Mouse (Mus musculus): ENCODE measurements around the gene Pitpnm2.

The Pitpnm2 gene

GRCm38 (mm10) chr5:124122357-124122756 is 127.2 kb downstream of the Pitpnm2 start:
- H3K9me3 ChIP-seq (ENCODE audit: low read length): no peaks in the 10 kb centered on the region
- no peak overlapping the region for H3K4me3 ChIP-seq (replicated peaks; ENCODE audit: low read length)
- H3K27me3 ChIP-seq (ENCODE audit: insufficient read depth, low read length): no peaks in the 10 kb centered on the region
- peaks cover 26% of the 10 kb centered on the region for H3K36me3 ChIP-seq (ENCODE audit: insufficient read depth, low read length)
- no peak for TF ChIP-seq POU5F1 (IDR thresholded peaks at IDR 0.05; ENCODE audit: borderline replicate concordance, low read length)
- TF ChIP-seq NANOG (IDR thresholded peaks at IDR 0.05; ENCODE audit: borderline replicate concordance, low read length): no peak
- no peak for TF ChIP-seq CTCF (conservative IDR thresholded peaks at IDR 0.05; ENCODE audit: low read length)
- peaks cover 69% of the 10 kb centered on the region for H3K4me1 ChIP-seq (replicated peaks; ENCODE audit: low read depth, low read length)

DNA sequence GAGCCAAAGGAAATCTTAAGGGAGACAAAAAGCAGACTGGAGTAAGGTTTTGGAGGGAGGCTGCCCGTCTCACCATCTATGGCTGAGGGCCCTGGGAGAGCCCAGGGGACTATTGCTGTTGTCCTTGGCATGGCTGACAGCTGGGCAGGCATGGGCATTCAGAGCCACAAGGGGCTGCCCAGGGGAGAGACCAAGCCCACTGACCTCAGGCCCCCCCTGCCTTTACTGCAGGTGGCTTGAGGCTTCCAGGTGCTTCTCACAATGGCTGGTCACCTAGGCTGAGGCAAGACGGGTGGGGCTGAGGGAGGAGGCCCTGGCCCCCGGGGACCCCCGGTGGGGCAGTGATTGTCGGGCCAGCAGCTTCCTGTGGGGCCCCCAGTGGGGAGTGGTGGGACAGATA is 130.4 kb downstream of the Pitpnm2 start:
- no peaks in the 10 kb centered on the region for H3K9me3 ChIP-seq (ENCODE audit: low read length)
- H3K4me3 ChIP-seq (replicated peaks; ENCODE audit: low read length): 0 out of 2 replicates have a peak overlapping the region, but pooled peaks have one; percentile 1
- peaks cover 82% of the 10 kb centered on the region for H3K4me1 ChIP-seq (replicated peaks; ENCODE audit: low read depth, low read length)
- peaks cover 34% of the 10 kb centered on the region for H3K36me3 ChIP-seq (ENCODE audit: insufficient read depth, low read length)
- H3K27me3 ChIP-seq (ENCODE audit: insufficient read depth, low read length): no peaks in the 10 kb centered on the region
- no peak for TF ChIP-seq POU5F1 (IDR thresholded peaks at IDR 0.05; ENCODE audit: borderline replicate concordance, low read length)
- TF ChIP-seq CTCF (conservative IDR thresholded peaks at IDR 0.05; ENCODE audit: low read length): no peak
- TF ChIP-seq NANOG (IDR thresholded peaks at IDR 0.05; ENCODE audit: borderline replicate concordance, low read length): no peak

GRCm38 (mm10) chr5:124115990-124116845 is 133.3 kb downstream of the Pitpnm2 start, which contains the start of gene Arl6ip4:
Arl6ip4 (plus strand) TSS chr5:124116089.
- Histone ChIP-seq H3K9me3 (ENCODE audit: low read length) (peaks cover 19% of the 10 kb centered on the region), H3K27me3 (ENCODE audit: insufficient read depth, low read length) (no peaks in the 10 kb centered on the region), H3K4me3 (replicated peaks; ENCODE audit: low read length) (peak within 1 kb of the TSS; percentile 97), H3K36me3 (ENCODE audit: insufficient read depth, low read length) (peaks cover 34% of the 10 kb centered on the region), H3K4me1 (replicated peaks; ENCODE audit: low read depth, low read length) (peaks cover 65% of the 10 kb centered on the region)
- no peak for TF ChIP-seq NANOG (IDR thresholded peaks at IDR 0.05; ENCODE audit: borderline replicate concordance, low read length)
- no peak for TF ChIP-seq POU5F1 (IDR thresholded peaks at IDR 0.05; ENCODE audit: borderline replicate concordance, low read length)
- no peak for TF ChIP-seq CTCF (conservative IDR thresholded peaks at IDR 0.05; ENCODE audit: low read length)

- TF ChIP-seq POU5F1 (IDR thresholded peaks at IDR 0.05; ENCODE audit: borderline replicate concordance, low read length) (no peak), CTCF (conservative IDR thresholded peaks at IDR 0.05; ENCODE audit: low read length) (no peak), NANOG (IDR thresholded peaks at IDR 0.05; ENCODE audit: borderline replicate concordance, low read length) (no peak)
- H3K36me3 ChIP-seq (ENCODE audit: insufficient read depth, low read length): peaks cover 34% of the 10 kb centered on the region
- peaks cover 25% of the 10 kb centered on the region for H3K9me3 ChIP-seq (ENCODE audit: low read length)
- H3K4me1 ChIP-seq (replicated peaks; ENCODE audit: low read depth, low read length): peaks cover 58% of the 10 kb centered on the region
- peak overlapping the region; percentile 97 for H3K4me3 ChIP-seq (replicated peaks; ENCODE audit: low read length)
- no peaks in the 10 kb centered on the region for H3K27me3 ChIP-seq (ENCODE audit: insufficient read depth, low read length)
Measured at GRCm38 (mm10) chr5:124115531-124115930, 134.0 kb downstream of the Pitpnm2 start.

DNA sequence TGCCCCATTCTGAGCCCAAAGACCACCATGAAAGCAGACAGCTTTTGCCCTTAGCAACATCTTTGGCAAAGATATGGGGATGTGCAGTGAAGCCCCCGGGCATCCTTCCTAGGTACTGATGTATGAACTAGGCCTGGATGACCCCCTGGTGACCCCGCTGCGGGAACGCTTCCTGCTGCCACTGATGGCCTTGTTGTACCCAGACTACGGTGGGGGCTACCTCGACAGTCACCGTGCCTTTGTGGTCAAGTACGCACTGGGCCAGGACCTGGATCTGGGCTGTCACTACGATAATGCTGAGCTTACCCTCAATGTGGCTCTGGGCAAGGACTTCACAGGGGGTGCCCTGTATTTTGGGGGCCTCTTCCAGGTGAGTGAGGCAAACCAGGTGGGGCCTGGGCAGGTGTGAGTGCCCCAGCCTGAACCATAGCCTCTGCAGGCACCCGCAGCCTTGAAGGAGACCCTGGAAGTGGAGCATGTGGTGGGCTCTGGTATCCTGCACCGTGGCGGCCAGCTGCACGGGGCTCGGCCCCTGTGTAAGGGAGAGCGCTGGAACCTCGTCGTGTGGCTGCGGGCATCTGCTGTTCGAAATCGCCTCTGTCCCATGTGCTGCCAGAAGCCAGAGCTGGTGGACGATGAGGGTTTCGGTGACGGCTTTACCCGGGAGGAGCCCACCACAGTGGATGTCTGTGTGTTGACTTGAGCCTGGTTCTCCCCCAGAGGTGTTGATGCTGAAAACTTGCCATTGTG is 135.1 kb downstream of the Pitpnm2 start:
- H3K4me3 ChIP-seq (replicated peaks; ENCODE audit: low read length): no peak overlapping the region
- H3K9me3 ChIP-seq (ENCODE audit: low read length): peaks cover 25% of the 10 kb centered on the region
- TF ChIP-seq NANOG (IDR thresholded peaks at IDR 0.05; ENCODE audit: borderline replicate concordance, low read length): no peak
- TF ChIP-seq POU5F1 (IDR thresholded peaks at IDR 0.05; ENCODE audit: borderline replicate concordance, low read length): no peak
- H3K36me3 ChIP-seq (ENCODE audit: insufficient read depth, low read length): peaks cover 28% of the 10 kb centered on the region
- H3K4me1 ChIP-seq (replicated peaks; ENCODE audit: low read depth, low read length): peaks cover 49% of the 10 kb centered on the region
- H3K27me3 ChIP-seq (ENCODE audit: insufficient read depth, low read length): no peaks in the 10 kb centered on the region

DNA sequence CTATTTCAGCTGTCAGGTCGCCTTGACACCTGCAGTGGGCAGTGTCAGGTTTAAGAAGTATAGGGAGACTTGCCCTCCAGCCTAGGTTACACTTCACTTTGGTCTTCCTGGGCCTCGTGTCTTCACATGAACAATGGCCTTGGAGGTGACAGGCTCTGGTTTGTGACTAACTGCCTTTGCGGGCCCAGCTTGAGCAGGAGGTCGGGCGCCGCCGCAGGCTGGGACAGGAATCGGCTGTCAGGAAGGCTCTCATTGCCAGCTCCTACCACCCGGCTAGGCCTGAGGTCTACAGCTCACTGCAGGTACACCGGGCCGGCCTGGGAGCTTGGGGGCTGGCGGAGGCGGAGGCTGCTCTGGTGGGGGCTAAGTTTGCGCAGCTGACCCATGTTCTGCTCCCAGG is 136.5 kb downstream of the Pitpnm2 start:
- H3K27me3 ChIP-seq (ENCODE audit: insufficient read depth, low read length): no peaks in the 10 kb centered on the region
- H3K9me3 ChIP-seq (ENCODE audit: low read length): peaks cover 25% of the 10 kb centered on the region
- no peak for TF ChIP-seq POU5F1 (IDR thresholded peaks at IDR 0.05; ENCODE audit: borderline replicate concordance, low read length)
- TF ChIP-seq CTCF (conservative IDR thresholded peaks at IDR 0.05; ENCODE audit: low read length): no peak
- TF ChIP-seq NANOG (IDR thresholded peaks at IDR 0.05; ENCODE audit: borderline replicate concordance, low read length): no peak
- H3K4me1 ChIP-seq (replicated peaks; ENCODE audit: low read depth, low read length): peaks cover 34% of the 10 kb centered on the region
- peaks cover 14% of the 10 kb centered on the region for H3K36me3 ChIP-seq (ENCODE audit: insufficient read depth, low read length)
- peak overlapping the region; percentile 82 for H3K4me3 ChIP-seq (replicated peaks; ENCODE audit: low read length)

DNA sequence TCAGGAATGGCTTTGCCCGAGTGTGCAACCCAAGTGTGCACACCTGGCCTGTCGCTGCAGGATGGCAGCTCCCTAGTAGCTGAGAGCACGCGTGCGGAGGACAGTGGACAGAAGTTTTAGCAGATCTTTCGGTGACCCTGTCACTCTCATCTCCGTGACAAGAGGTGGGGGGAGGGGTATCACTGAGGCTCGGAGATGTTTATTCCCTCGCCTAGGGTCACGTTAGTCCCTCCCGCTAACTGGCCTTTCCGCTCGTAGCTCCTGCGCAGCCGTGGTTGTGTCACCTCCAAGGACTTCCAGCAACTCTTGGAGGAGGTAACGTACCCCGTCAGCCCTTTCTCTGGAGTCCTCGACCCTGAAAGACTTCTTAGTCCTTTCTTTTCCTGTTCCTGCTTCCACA is 137.0 kb downstream of the Pitpnm2 start:
- H3K36me3 ChIP-seq (ENCODE audit: insufficient read depth, low read length): peaks cover 9% of the 10 kb centered on the region
- H3K4me1 ChIP-seq (replicated peaks; ENCODE audit: low read depth, low read length): peaks cover 29% of the 10 kb centered on the region
- TF ChIP-seq CTCF (conservative IDR thresholded peaks at IDR 0.05; ENCODE audit: low read length): no peak
- TF ChIP-seq NANOG (IDR thresholded peaks at IDR 0.05; ENCODE audit: borderline replicate concordance, low read length): no peak
- no peak for TF ChIP-seq POU5F1 (IDR thresholded peaks at IDR 0.05; ENCODE audit: borderline replicate concordance, low read length)
- peak overlapping the region; percentile 82 for H3K4me3 ChIP-seq (replicated peaks; ENCODE audit: low read length)
- H3K27me3 ChIP-seq (ENCODE audit: insufficient read depth, low read length): no peaks in the 10 kb centered on the region
- H3K9me3 ChIP-seq (ENCODE audit: low read length): peaks cover 25% of the 10 kb centered on the region

DNA sequence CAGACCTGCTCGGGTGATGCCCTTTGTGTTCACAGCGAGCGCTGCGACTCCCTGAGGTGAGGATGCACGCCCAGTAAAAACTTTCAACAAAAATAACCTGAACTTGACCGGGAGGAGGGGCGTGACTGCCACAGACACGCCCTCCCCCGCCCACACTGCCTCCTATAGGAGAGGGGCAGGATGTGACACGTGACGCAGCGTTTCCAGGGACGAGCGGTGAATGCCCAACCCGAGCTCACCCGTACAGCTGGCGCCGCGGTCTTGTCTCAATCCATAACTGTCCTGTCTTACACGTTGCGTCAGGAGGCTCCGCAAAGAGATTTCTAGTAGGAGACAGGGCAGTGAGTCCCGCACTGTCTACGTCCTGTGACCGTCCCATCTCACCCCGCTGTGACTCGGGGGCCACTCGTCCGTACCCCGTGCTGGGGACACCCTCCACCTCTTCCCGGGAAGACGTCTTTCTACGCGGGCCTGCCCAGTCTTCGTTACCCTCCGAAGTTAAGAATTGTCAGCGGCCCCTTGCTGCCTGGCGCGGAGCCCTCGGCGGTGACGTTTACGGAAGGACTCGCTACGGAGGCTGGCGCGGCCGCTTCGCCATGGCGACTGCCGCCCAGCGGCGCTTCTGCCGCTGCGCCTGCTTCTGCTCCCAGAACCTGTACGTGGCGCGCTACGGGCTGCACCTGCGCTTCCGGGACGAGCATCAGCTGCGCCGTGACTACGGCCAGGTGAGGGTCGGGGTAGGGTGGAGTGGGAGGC is 137.6 kb downstream of the Pitpnm2 start, which contains the start of gene Ogfod2:
Ogfod2 (plus strand) TSS at position 556 of the 756 bp plus-strand sequence.
- TF ChIP-seq CTCF (conservative IDR thresholded peaks at IDR 0.05; ENCODE audit: low read length): no peak
- no peak for TF ChIP-seq NANOG (IDR thresholded peaks at IDR 0.05; ENCODE audit: borderline replicate concordance, low read length)
- no peak for TF ChIP-seq POU5F1 (IDR thresholded peaks at IDR 0.05; ENCODE audit: borderline replicate concordance, low read length)

More for the DNA sequence above, 137.6 kb downstream of the Pitpnm2 start, which contains the start of gene Ogfod2:
- Histone ChIP-seq H3K9me3 (ENCODE audit: low read length) (peaks cover 25% of the 10 kb centered on the region), H3K27me3 (ENCODE audit: insufficient read depth, low read length) (no peaks in the 10 kb centered on the region), H3K4me1 (replicated peaks; ENCODE audit: low read depth, low read length) (peaks cover 23% of the 10 kb centered on the region), H3K36me3 (ENCODE audit: insufficient read depth, low read length) (peaks cover 3% of the 10 kb centered on the region), H3K4me3 (replicated peaks; ENCODE audit: low read length) (peak within 1 kb of the TSS; percentile 82)
